Mouse (Mus musculus) thymus, postnatal 36 days (tissue): ENCODE measurements around the gene Tnfsf10.
A peak's percentile ranks its signal among the peaks of the same experiment; 100 is the strongest.

Source experiments
- DNase-seq, 2 experiments: peaks; one replicate each; pipeline ENCODE4 v3.0.0; 2022; ENCODE audit warnings: mixed read lengths in 2 of 2

The Tnfsf10 gene

DNA sequence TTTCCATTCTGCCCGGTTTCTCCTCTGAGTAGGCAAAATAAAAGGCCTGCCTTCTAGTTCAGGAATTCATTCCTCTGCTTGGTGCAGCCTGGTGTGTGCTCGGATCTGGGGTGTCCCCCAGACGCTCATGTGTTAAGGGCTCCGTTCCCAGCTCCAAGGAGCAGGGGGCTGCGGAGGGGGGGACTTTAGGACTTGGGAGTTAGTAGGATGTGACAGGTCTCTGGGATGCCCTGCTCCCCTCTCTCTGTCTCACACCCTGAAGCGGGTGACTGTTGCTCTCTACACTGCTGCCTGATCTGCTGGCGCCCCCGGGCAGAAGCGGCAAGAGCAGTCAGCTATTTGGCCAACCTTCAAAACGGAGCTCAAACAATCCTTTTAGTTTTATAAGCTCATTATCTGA lies 10.0 kb upstream of the Tnfsf10 start:
- no peak for DNase-seq

DNA sequence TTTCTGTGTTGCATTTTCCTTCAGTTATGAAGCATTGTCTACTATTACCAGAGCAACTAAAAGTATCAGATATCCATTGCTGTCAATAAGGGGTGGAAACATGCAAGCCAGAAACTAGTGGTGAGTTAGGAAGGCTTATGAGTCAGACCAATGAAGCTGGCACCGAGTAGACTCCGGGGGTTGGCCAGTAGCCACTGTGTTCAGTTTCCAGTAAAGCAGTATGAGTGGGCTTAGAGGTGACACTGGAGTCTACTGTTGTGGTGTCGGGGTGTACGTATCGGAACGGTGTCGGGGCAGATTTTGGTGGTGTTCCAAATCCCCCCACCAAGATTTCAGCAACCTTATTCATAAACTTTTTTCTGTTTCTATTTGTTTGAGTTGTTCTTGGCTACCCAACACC lies 5.9 kb upstream of the Tnfsf10 start:
- no peak for DNase-seq

DNA sequence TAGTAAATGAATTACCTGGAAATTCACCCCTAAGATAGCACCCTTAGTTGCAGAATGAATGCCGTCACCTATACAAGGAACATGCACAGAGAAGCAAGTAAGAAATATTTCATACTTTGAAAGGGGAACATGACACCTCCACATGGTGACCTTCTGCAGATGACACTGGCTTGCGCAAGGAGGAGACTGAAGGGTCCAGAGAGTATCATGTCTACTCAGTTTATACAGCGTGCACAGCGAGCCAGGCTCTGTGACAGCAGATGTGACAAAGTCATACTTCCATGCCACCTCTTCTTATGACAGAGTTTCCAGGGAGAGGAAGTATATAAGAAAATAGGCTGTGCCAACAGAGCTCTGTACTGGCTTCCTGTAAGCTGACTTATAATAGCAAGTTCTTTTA lies 5.4 kb upstream of the Tnfsf10 start:
- no peak for DNase-seq

DNA sequence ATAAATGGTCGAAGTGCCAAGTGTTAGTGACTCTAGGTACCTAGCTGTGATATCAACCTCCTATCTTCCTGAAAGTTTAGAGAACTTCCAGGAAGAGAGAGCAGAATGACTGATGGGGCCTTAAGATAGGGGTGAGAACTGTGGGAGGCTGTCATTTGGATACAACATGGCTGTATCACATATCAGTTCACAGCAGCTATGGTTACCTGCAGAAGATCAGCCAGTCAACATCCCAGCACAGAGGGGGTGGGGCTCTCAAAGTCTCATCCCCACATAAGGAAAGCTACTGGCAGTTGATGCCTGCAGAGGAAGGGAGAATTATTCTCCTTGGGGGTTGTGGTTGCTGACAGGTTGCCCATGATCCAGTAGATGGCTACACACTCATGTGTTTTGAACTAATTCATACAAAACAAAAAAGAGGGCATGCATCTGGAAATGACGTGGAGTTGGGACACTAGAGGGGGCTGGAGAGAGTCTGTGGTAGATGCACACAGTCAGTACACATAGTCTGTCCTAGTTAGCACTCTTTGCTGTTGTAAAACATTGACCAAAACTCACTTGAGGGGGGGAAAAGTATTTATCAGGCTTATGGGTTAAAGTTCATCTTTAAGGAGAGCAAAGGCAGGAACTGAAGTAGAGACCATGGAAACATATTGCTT lies 2.2 kb upstream of the Tnfsf10 start:
- DNase-seq, result peak; percentile 23 to 34

DNA sequence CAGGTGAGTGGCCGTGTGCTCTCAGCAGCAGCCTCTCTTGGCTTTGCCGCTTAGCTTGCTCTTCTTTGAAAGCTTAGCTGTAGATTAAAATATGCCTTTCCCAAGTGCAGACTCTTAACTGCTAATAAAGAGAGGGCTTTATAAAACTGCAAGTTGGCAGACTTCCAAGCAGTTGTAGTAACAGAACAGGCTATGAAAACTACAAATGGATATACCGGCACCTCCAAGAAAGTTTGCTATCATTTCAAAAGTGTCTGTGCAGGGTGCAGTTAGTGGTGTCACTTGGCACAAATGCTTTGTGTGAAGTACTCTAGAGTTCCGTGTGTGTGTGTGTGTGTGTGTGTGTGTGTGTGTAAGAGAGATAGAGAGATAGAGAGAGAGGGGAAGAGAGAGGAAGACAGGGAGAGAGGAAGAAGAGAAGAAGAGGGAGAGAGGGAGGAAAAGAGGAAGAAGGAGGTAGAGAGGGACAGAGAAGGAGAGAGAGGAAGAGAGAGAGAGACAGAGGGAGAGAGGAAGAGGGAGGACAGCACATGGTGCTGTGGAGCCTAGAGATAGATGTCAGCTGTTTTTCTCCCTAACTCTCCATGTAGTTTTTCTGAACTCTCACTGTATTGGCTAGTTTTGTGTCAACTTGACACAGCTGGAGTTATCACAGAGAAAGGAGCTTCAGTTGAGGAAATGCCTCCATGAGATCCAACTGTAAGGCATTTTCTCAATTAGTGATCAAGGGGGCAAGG lies 628 bp downstream of the Tnfsf10 start:
- no peak for DNase-seq

DNA sequence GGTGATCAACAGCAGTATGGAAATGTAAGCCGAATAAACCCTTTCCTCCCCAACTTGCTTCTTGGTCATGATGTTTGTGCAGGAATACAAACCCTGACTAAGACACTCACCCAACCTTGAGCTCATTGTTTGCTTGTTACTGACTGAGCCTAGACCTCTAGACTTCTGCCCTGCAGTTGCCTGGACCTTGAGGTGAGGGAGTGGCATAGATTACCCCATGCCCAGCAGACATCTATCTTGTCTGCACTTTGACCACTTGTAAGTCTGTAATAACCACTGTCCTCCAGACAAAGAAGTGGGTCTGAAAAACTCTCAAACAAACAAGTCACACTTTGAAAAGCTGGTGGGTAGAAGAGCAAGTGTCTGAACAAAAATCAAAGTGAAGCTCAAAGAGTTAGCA lies 2.8 kb downstream of the Tnfsf10 start:
- no peak for DNase-seq

DNA sequence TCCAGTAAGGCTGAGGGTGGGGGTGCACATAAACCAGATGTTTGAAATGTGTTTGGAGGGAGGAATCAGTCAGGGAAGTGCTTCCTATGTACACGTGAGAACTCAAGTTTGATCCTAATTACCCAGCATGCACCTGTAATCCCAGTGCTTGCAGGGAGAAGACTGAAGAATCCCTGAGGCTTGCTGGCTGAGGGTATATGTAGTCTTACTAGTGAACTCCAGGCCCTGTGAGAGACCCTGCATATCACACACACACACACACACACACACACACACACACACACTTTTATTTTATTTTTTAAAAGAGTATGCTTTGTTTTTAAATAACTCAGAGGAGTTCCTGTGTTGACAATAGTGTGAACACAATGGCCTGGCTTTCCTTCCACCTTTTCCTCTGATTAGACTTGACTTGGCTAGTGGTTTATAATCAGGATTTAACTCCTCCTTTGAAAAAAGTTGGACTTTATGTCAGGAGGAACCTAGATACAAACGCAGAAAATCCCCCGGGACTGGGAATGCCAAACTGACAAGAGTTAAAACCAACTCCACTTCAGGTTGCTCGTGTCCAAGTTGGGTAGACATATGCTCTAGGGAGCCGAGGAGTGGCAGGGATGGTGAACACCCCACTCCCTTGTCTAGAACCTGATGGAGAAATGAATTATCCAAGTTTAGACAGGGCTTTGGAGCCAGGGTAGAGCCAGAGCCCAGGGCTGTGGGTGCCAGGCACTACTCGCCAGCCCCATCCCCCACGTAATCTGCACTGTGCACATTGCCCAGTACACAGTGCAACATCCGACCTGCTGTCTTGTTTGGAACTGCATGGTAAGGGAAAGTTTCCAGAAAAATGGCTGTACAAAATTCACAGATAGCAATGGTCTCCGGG lies 4.0 kb downstream of the Tnfsf10 start:
- no peak for DNase-seq

DNA sequence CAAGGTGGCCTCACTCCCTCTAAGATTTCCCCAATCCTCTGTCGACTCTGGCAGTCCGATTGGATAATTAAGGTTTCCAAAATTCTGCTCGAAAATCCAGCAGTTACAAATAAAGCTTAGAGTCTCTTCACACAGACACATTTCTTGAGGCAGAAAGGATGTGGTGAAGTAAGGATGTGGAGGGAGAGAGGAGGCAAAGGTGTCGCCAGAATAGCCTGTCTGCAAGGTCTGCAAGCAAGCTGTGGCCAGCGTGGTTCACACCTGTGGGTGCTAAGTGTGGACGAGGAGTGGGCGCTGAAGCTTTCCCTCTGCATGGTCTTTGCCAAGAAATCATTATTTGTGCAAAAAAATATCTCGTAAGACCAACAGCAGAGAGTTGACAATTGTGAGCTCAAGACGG lies 5.8 kb downstream of the Tnfsf10 start:
- no peak for DNase-seq

DNA sequence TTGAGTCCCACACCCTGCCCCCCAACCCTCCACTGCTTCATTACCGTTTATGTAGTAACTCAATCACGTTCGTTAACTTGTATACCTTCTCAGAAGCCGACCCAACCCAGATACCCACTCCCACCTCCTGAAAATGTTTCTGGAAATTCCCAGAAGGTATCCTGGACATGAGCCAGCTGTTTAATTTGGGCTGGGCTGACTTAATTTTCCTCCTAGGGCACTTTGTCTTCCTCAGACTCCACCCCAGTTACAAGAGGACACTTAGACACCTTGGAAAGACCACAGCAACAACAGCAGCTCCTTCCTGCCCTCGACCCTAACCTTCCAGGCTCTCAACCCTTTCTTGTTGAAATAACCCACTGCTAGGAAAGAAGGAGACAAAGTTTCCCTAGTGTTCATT lies 6.7 kb downstream of the Tnfsf10 start:
- no peak for DNase-seq

DNA sequence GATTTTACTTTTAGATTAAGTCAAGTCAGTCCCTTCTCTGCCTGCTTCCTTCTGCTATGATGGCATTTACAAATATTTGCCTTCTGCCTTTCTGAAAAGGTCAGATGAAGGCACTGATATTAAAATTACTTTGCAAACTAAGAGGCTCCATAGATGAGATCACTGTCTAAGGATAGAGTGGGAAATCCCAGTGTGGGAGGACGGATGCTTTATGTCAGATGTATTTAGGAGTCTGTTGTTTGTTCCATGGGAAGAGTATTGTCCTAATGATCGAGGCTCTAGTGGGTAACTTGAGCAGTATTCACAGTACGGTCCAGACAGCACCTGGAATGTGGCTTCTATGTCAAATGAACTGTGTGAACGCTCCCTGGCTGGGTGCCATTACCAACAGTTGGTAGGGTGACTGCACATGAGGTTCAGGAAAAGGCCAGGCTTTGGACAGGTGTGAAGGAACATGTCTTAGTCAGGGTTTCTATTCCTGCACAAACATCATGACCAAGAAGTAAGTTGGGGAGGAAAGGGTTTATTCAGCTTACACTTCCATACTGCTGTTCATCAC lies 9.9 kb downstream of the Tnfsf10 start:
- no peak for DNase-seq

DNA sequence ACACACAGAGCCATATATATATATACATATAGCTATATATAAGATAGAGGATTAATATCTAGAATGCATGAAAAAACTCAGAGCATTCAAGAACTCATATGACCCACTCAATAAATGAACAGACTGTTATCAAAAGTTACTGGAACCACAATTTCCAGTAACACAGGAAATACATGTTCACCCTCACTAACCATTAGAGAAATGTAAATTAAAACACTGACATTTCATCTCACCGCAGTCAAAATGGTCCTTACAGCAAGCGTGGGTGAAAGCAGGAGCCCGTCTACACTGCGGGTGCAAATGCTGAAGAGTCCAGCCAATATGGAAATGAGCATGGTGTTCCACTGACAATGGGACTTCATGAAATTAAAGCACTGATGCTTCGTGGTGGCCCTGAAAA lies 13.9 kb downstream of the Tnfsf10 start:
- no peak for DNase-seq

DNA sequence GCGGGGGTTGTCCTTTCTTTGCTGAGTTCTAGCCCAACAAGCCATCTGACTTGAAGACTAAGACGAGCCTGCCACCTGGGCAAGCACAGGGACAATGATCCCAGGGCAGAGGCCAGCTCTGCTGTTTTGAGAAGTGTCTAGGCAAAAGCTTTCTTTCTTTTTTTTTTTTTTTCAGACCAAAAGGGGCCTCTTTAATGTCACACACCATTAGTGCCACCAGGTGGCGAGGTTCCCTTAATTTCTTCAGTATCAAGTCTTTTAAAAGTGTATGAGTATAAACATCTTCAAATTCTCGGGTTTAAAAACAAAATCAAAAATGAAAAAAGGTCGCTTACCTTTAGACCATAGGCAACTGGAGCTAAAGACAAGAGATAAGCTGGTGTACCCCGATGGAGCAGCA lies 21.6 kb downstream of the Tnfsf10 start:
- peak; percentile 40 to 44 for DNase-seq

DNA sequence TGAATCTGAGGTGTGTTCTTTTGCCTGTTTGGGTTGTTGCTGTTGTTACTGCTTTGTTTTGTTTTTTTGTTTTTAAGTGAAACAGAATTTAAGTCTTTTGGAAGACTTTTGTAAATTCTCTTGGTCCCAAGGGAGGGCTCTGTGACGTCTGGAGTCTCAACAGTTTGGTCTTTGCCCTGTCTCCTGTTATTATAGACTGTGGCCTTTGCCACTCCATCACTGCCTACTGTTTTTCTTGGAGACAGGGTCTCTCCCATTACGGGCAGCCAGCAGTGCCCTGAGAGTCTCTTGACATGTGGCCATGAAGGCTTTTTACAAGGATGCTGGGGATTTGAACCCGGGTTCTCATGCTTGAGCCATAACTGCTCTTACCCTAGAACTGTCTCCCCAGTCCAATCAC lies 22.1 kb downstream of the Tnfsf10 start:
- no peak for DNase-seq

DNA sequence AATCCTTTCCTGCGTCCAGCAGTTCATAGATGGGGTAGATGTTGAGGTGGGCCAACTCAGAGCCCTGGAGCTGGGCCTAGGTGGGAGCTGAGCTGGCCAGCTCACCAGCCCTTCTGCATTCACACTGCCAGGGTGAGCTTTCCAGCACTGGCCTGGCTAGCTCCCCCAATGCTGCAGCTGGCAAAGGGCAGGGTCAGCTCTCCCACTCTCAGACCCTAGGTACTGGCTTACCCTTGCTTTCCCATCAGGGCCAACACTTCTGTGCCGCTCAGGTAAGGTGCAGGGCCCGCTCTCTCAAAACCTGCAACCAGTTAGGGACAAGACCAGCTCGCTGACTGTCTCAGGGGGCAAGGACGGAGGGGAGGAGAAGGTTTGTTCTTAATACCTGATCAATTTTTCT lies 23.9 kb downstream of the Tnfsf10 start:
- DNase-seq, result no peak

DNA sequence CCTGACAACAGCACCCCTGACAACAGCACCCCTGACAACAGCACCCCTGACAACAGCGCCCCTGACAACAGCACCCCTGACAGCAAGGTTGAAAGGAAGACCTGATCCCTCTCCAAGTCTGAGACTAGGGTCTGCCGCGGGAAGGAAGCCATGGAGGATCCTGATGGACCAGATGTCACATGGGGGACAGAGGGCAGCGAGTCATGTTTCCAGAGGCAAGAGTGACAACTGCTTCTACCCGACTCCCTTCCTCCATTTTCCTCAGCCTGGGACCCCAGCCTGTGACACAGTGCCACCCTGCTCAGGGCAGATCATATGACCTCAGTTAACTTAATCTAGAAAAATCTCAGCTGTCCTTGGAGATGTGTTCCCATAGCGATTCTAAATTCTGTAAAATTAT lies 25.6 kb downstream of the Tnfsf10 start:
- no peak for DNase-seq

DNA sequence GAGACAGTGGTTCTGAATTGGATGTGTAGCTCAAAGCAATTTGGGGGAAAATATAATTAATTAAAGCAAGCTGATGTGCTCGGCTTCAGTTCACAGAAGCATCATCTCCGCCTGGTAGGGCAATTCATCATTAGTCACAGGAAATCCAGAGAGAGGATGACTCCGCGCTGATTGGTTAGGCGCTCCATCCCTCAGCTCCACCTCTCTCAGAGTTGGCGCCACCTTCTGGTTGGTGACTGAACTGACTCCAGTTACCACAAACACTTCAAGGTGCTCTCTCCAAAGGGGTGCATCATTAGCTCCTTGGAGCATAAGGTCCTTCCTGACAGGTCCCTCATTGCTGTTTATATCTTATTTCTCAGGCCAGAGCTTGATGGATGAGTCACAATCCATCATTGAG lies 28.7 kb downstream of the Tnfsf10 start:
- peak; percentile 78 to 80 for DNase-seq

DNA sequence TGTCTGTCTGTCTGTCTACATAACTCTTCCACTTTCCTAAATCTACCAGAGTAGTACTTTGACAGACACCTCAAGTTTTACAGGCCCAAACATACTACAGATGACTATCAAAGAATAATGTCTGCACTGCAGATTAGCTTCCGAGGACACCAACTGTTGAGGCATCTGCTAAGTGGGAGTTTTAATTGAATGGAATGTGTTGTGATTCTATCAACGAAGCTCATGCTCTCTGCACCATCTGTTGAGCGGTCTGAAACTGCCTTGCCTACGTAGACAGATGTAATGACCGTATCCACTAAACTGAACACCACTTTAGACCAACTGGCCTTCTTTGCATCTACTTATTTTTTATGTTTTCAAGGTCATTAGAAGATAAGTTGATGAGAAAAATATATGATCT lies 31.6 kb downstream of the Tnfsf10 start:
- DNase-seq, result no peak

DNA sequence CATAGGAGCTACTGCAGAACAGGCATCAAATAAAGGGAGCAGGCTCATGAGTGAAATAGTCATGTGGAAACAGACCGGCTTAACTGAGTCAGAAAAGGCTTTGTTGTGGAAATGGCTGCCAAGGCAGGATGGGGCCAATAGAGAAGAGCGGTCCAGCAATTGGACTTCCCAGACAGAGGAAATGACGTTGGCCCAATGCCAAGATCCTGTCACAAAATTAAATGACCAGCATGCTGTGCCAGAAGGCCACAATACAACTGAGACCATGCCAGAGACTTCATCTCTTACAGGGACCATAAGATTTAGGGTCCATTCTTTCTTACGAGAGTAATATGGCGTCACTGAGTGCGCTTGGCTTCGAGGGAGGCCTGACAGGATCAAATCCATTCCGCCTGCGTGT lies 34.3 kb downstream of the Tnfsf10 start:
- DNase-seq, result no peak

DNA sequence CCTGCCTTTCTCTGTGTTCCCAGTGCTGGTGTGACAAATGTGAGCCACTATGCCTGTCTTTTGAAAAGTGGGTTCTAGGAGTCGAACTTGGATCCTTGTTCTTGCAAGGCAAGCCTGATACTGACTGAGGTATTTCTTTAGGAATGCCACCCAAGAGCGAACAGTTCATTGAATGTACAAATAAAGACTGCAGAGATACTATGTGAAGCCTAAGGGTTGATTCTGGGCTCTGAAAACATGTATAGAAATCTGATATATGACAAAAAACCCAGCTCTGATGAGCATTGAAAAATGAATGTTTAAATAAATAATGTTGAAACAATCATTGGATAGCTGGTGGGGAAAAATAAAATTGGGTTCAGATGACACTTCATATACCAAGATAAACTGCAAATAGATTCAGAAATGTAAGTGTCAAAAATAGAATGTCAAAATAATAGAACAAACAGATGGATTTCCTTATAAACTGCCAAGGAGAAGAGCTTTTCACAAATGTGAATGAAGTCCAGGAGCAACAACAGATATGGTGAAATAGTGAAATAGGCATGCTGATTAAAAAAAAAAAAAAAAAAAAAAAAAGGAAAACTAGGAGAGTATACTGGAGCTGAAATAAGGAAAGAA lies 42.4 kb downstream of the Tnfsf10 start:
- no peak for DNase-seq

DNA sequence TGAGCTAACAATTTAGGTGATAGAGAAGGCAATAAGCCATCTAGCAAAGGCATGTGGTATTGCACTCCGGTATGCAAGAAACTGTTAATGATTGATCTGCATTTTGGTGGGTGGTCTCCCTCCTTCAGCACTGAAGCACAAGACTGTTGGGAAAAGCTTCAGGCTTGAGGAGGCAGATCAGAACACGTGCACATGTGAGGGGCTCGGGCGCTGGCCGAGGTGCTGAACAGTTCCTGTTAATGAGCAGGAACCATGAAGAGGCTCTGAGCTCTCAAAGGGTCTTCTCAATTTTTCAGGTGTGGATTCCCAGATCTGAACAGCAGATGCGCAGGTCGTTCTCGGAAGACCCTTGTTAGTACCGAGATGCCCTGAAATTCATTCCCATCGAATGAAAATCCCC lies 53.3 kb downstream of the Tnfsf10 start:
- DNase-seq, result peak; percentile 19 to 25

DNA sequence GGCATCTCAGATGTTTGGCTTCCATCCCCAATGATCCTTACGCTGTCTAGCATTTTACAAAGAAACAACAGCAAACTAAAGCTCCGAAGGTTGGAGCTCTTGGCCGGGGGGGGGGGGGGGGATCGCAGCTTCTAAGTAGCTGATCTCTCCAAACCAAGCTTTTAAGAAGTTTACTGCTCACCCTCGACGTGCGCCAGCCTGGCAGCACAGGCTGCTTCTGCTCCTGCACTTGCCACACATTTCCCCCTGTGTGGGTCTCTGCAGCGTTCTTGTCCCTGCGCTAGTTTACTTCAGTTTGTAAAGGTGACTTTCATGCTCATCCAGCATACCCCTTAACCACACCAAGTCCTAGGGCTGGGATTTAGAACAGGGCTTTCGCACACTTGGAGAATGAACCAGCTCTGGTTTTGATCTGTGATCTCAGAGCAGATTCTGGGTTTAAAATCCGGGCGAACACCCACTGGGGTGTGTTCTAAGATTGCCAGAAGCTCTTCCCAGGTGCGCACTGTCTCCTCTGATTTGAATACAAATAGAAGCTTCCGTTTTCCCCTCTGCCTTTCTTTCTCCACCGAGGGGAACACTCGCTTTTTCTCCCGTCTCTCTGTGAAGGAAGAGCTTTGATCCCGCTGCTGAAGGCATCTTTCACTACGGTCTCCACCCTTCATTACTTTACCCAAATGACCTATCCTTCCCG lies 53.9 kb downstream of the Tnfsf10 start:
- DNase-seq, result no peak

DNA sequence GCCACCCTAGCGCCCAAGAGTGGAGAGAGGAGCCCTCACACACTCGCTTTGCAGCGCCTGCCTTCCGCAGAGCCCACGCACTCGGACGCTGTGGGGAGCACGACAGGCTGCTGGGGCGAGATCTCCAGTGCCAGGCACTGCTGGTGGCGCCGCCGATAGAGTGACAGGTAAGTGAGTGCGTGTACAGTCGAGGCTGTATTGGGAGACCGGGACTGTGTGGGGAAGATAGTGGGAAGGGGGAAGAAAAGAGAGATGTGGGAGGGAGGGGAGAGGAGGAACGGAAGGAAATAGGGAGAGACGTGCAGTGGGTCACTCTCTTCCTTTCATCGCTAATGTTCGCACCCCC lies 54.4 kb downstream of the Tnfsf10 start, which contains the start of gene Ghsr:
Gene Ghsr, plus strand, starts transcription at position 76 of the 346 bp plus-strand sequence.
- DNase-seq, result no peak
